Mouse (Mus musculus) intestine, postnatal 0 days (tissue): Measurements from ENCODE around the gene Sh3bgrl. TPM values are rescaled to one million over a fixed set of nuclear protein-coding genes. Genes with fewer than 3 reads are reported as not detected.

Experiments
- ATAC-seq: fragments of 200-750 bp; cut with Nextera tagmentation; 2 replicates; pipeline ENCODE4 v1.8.0; 2017; ENCODE audit warnings: mild to moderate bottlenecking, moderate TSS enrichment, moderate library complexity
- H3K27ac ChIP-seq: fragments of 300-500 bp; sonication (generic); 2 replicates; pipeline ENCODE4 v1.5.1; 2014; ENCODE audit warnings: mild to moderate bottlenecking, low read depth, low read length, moderate library complexity
- H3K27me3 ChIP-seq: fragments of 300-500 bp; sonication (generic); replicated peaks from 2 replicates; pipeline ENCODE4 v1.6.1; 2014; ENCODE audit warnings: low read length, mixed read lengths; ENCODE audit not compliant: control insufficient read depth, insufficient read depth
- H3K36me3 ChIP-seq: fragments of 300-500 bp; sonication (generic); 2 replicates; pipeline ENCODE4 v1.6.1; 2014; ENCODE audit warnings: mild to moderate bottlenecking, moderate library complexity; ENCODE audit not compliant: control insufficient read depth, insufficient read depth
- H3K4me1 ChIP-seq: fragments of 300-500 bp; sonication (generic); replicated peaks from 2 replicates; pipeline ENCODE4 v1.6.1; 2014; ENCODE audit warnings: antibody characterized with exemption, low read length, mixed read lengths; ENCODE audit not compliant: control insufficient read depth, insufficient read depth
- H3K4me2 ChIP-seq: fragments of 300-500 bp; sonication (generic); replicated peaks from 2 replicates; pipeline ENCODE4 v1.6.1; 2014; ENCODE audit warnings: low read depth, mild to moderate bottlenecking, moderate library complexity
- H3K4me3 ChIP-seq: fragments of 300-500 bp; sonication (generic); 2 replicates; pipeline ENCODE4 v1.5.1; 2014; ENCODE audit warnings: low read depth, low read length
- H3K9ac ChIP-seq: fragments of 300-500 bp; sonication (generic); 2 replicates; pipeline ENCODE4 v1.6.1; 2014; ENCODE audit warnings: mild to moderate bottlenecking, low read depth, low read length
- H3K9me3 ChIP-seq: fragments of 300-500 bp; sonication (generic); 2 replicates; pipeline ENCODE4 v1.6.1; 2016; ENCODE audit warnings: mixed run types; ENCODE audit not compliant: control insufficient read depth
- CTCF ChIP-seq: sonication (generic); IDR thresholded peaks from 2 replicates; pipeline ENCODE4 v1.5.1; 2016; ENCODE audit warnings: low read depth, mild to moderate bottlenecking, control low read depth, antibody characterized with exemption, moderate library complexity
- WGBS: fragments of 180-500 bp; shearing (Covaris S2); extraction: QIAGEN DNeasy Blood & Tissue Kit; methylation state at CpG from one replicate; pipeline ENCODE4 v1.1.7; 2014; 5-methylcytosine and 5-hydroxymethylcytosine counted together
- polyA plus RNA-seq: library from polyadenylated mRNA; unstranded; fragments of >200 nt; fragmentation: Nextera tagmentation; extraction: Ambion mirVana; gene quantifications from 2 replicates; pipeline ENCODE4 v1.2.1, GENCODE M21; 2015

The Sh3bgrl gene
- polyA plus RNA-seq, 1 experiment from 2014 or later, result 50.8 TPM

DNA sequence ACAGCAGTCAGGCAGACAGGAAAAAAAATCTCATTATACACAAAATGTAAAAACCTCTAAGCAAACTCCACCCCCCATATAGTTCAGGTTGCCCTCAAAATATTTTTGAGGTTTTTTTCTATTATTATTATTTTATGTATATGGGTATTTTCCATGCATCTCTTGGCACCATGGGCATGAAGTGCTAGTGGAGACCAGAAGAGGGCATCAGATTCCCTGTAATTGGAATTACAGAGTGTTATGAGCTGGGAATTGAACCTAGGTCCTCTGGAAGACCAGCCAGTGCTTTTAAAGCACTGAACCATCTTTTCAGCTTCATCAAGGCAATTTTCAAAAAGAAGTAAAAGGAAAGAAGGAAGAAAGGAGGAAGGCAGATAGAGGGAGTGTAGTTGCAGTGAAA is 8.1 kb upstream of the Sh3bgrl start:
- no peaks in the 10 kb centered on the region for H3K9me3 ChIP-seq
- H3K36me3 ChIP-seq, result no peaks in the 10 kb centered on the region
- no peak overlapping the region for H3K27ac ChIP-seq
- H3K27me3 ChIP-seq, result no peaks in the 10 kb centered on the region
- no peak for ATAC-seq
- no peak overlapping the region for H3K9ac ChIP-seq
- no peaks in the 10 kb centered on the region for H3K4me1 ChIP-seq
- no peak overlapping the region for H3K4me2 ChIP-seq
- no peak; the same call in 1 of the 2 replicates for TF ChIP-seq CTCF
- no peak overlapping the region for H3K4me3 ChIP-seq

DNA sequence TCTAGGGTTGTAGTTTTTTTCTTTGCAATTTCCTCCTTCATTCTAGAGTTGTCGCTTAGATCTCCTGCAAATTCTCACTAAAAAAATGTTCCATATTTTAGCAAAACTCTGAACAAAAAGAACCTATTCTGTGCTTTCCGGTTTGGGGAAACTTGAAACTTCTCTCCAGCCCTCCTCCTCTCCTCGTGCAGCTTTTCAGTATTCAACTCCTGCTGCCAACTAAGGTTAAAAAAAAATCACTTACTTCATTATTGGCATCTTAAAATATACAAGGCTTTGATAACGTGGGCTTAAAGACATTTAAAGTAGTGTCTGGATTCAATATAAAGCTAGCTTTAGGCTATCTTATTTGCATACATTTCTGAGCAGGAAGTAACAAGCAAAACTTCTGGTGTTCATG is 365 bp upstream of the Sh3bgrl start:
- Histone ChIP-seq H3K4me3 (peak overlapping the region; percentile 57), H3K4me2 (peak overlapping the region; percentile 59), H3K9me3 (no peaks in the 10 kb centered on the region), H3K36me3 (no peaks in the 10 kb centered on the region), H3K27ac (peak overlapping the region; percentile 68; the same call in 1 of the 2 replicates), H3K27me3 (no peaks in the 10 kb centered on the region), H3K9ac (peak overlapping the region; percentile 31; the same call in 1 of the 2 replicates), H3K4me1 (no peaks in the 10 kb centered on the region)
- 13% methylated on average over 4 of the region's 4 CpGs for WGBS
- no peak for TF ChIP-seq CTCF
- ATAC-seq, result no peak

DNA sequence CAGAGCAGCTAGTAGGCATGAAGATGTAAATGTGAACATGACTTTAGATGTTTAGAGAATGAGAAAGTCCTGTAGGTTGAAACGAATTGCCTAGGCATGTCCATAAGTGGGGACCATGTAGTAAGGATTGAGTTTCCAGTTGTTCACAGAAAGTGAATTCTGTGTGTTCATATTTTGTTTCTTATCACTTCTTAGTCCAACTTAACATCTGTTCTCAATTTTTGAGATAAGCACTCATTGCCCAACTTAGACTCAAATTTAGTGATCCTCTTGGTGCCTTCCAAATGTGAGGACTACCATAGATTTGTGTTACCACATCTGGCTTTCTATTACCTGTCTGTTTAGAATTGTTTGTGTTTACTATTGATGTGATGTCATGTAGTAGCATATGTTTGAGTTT is 3.3 kb downstream of the Sh3bgrl start:
- H3K4me1 ChIP-seq, result no peaks in the 10 kb centered on the region
- H3K9ac ChIP-seq, result no peak overlapping the region
- no peak for TF ChIP-seq CTCF
- H3K36me3 ChIP-seq, result no peaks in the 10 kb centered on the region
- H3K9me3 ChIP-seq, result no peaks in the 10 kb centered on the region
- 69% methylated on average over 1 of the region's 1 CpGs for WGBS
- H3K4me2 ChIP-seq, result no peak overlapping the region
- ATAC-seq, result no peak
- no peak overlapping the region for H3K27ac ChIP-seq
- H3K27me3 ChIP-seq, result no peaks in the 10 kb centered on the region
- H3K4me3 ChIP-seq, result no peak overlapping the region

DNA sequence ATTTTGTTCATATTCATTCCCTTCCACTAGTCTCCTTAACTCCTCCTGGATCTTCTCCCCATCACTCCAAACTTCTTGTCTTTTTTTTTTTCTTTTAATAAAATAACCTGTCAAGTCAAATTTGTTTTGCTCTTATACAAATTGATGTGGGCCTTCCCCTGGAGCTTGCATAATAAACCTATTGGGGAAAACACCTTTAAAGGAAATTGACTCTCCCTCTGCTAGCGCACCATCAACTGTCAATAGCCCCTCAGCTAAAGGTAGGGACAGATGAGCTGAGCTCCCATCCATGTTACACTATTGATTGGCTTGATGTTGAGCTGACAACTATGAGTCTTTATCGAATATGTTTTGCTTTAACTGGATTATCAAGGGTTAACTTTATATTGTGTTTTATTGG is 5.3 kb downstream of the Sh3bgrl start:
- no peak for ATAC-seq
- H3K27ac ChIP-seq, result no peak overlapping the region
- 87% methylated on average over 2 of the region's 2 CpGs for WGBS
- TF ChIP-seq CTCF, result no peak
- no peak overlapping the region for H3K4me3 ChIP-seq
- H3K9ac ChIP-seq, result no peak overlapping the region
- H3K4me2 ChIP-seq, result no peak overlapping the region
- H3K27me3 ChIP-seq, result no peaks in the 10 kb centered on the region
- H3K4me1 ChIP-seq, result no peaks in the 10 kb centered on the region
- no peaks in the 10 kb centered on the region for H3K9me3 ChIP-seq
- H3K36me3 ChIP-seq, result no peaks in the 10 kb centered on the region

GRCm38 (mm10) chrX:109108117-109108805 is 13.1 kb downstream of the Sh3bgrl start:
- no peak for ATAC-seq
- no peak overlapping the region for H3K4me2 ChIP-seq
- no peak for TF ChIP-seq CTCF
- H3K27me3 ChIP-seq, result no peaks in the 10 kb centered on the region
- no peaks in the 10 kb centered on the region for H3K36me3 ChIP-seq
- H3K4me3 ChIP-seq, result no peak overlapping the region
- no peaks in the 10 kb centered on the region for H3K9me3 ChIP-seq
- 24% methylated on average over 1 of the region's 1 CpGs for WGBS
- no peak overlapping the region for H3K9ac ChIP-seq
- H3K4me1 ChIP-seq, result no peaks in the 10 kb centered on the region
- H3K27ac ChIP-seq, result no peak overlapping the region

DNA sequence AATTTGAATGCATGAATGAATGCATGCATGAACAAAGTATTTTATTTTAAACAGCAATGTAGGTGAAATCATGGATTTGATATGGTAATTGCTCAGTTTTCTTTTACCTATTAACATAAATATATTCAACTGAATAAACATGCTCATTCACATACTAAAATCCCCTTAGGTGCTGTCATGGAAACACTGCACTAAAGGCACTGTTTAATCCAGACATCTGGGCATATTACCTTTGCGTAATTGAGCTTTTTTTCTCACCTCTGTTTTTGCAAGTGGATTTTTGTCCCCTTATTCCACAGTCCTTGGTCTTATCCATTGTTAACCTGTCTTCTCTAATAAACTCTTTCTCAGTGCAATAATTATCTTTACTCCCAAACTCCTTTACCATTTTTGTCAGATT is 17.7 kb downstream of the Sh3bgrl start:
- no peak for ATAC-seq
- no peak for TF ChIP-seq CTCF

More for the DNA sequence above, 17.7 kb downstream of the Sh3bgrl start:
- H3K9ac ChIP-seq, result no peak overlapping the region
- WGBS, result 100% methylated on average over 1 of the region's 1 CpGs
- no peaks in the 10 kb centered on the region for H3K27me3 ChIP-seq
- H3K9me3 ChIP-seq, result no peaks in the 10 kb centered on the region
- H3K4me2 ChIP-seq, result no peak overlapping the region
- no peak overlapping the region for H3K4me3 ChIP-seq
- no peaks in the 10 kb centered on the region for H3K4me1 ChIP-seq
- no peaks in the 10 kb centered on the region for H3K36me3 ChIP-seq
- H3K27ac ChIP-seq, result no peak overlapping the region
